Mouse (Mus musculus) lung, adult 2 months (tissue): ENCODE results near the gene Dclre1b. TPM values are rescaled to one million over a fixed set of nuclear protein-coding genes. Genes with fewer than 3 reads are reported as not detected.
"Not testable (repeated sequence)": the region's sequence is repeated elsewhere in the genome, so short reads cannot be mapped to it uniquely, and the experiment has no call there.

ENCODE experiments used
- DNase-seq: peaks from one replicate; pipeline ENCODE4 v3.0.0; 2022
- H3K4me1 ChIP-seq: fragments of 200-500 bp; 2 replicates; pipeline ENCODE4 v1.6.1; 2011; ENCODE audit warnings: low read length; ENCODE audit not compliant: control insufficient read depth, insufficient read depth
- H3K4me3 ChIP-seq: fragments of 200-500 bp; replicated peaks from 2 replicates; pipeline ENCODE3; 2011; ENCODE audit warnings: low read depth, mild to moderate bottlenecking, control low read depth, low read length; ENCODE audit errors: extremely low read depth
- CTCF ChIP-seq: fragments of 200-500 bp; IDR thresholded peaks from 2 replicates; pipeline ENCODE4 v1.5.1; 2011; ENCODE audit warnings: mild to moderate bottlenecking, low read length, control low read depth; ENCODE audit not compliant: insufficient read depth
- POLR2A ChIP-seq: fragments of 200-500 bp; IDR thresholded peaks from 2 replicates; pipeline ENCODE4 v1.6.1; 2011; ENCODE audit warnings: low read depth, mild to moderate bottlenecking, control low read depth, low read length, borderline replicate concordance; ENCODE audit errors: extremely low read depth
- WGBS: fragments of 180-500 bp; shearing (Covaris S2); methylation state at CpG from one replicate; pipeline ENCODE4 v1.1.7; 2018; 5-methylcytosine and 5-hydroxymethylcytosine counted together
- polyA plus RNA-seq: library from polyadenylated mRNA; depleted of rRNA; stranded (reverse); fragments of >200 nt; gene quantifications from 2 replicates; pipeline ENCODE4 v1.2.3, GENCODE M21; 2012

Gene Dclre1b
- polyA plus RNA-seq, 1 experiment: 14.0 TPM

DNA sequence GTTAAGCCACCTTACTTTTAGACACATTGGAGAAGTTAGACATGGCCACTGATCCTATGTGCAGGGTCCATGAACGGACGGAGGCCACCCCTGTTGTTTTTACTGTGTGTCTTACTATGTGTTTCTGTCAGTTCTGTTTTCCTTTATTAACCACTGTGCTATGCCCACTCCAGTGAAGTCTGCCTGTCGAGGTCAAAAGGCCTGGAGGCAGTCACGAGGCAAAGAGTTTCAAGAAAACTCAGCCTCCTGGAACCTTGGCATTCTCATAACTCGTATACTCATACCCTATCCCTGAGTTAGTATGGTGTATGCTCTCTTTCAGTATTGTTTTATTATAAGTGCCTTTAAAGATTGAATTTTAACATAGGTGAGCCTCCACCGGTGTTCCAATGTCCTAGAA is 30.5 kb upstream of the Dclre1b start:
- 91% methylated on average over 6 of the region's 6 CpGs for WGBS
- H3K4me1 ChIP-seq: no peaks in the 10 kb centered on the region
- DNase-seq: no peak
- TF ChIP-seq CTCF (no peak), POLR2A (no peak)
- no peak overlapping the region for H3K4me3 ChIP-seq

DNA sequence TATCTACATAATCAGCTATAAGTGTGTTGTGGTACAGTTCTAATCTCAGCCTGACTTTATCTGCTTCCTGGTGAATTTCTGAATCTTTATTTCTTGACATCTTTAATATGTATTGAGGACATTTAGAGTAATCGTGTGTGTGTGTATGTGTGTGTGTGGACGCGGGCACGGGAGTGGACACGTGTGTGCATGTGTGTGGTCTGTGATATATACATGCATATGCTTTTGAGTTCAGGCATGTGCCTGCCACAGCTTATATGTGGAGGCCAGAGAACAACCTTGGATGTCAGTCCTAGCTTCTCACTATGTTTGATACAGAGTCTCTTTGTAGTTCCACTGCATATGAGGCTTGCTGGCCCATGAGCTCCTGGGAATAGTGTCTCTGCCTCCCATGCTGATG is 27.2 kb upstream of the Dclre1b start:
- TF ChIP-seq CTCF (no peak), POLR2A (no peak)
- 95% methylated on average over 5 of the region's 5 CpGs for WGBS
- Histone ChIP-seq H3K4me1 (no peaks in the 10 kb centered on the region; the same call in 1 of the 2 replicates), H3K4me3 (no peak overlapping the region)
- DNase-seq: no peak

DNA sequence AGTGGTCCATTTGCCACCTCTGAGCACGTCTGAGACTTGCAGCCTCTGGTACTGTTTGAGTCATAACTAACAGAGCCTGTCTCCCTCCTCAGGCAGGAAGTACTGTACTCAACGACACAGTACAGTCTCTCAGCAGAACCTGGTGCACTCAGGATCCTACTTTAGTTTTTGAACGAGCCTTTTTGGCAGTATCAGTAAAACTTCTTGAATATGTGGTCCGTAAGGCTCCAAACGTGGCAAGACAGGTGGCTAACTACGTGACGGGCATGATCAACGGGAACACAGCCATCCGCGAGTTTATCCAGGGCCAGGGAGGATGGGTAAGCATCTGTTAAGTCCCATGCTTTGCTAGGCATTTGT is 26.7 kb upstream of the Dclre1b start:
- 71% methylated on average over 10 of the region's 10 CpGs for WGBS

DNA sequence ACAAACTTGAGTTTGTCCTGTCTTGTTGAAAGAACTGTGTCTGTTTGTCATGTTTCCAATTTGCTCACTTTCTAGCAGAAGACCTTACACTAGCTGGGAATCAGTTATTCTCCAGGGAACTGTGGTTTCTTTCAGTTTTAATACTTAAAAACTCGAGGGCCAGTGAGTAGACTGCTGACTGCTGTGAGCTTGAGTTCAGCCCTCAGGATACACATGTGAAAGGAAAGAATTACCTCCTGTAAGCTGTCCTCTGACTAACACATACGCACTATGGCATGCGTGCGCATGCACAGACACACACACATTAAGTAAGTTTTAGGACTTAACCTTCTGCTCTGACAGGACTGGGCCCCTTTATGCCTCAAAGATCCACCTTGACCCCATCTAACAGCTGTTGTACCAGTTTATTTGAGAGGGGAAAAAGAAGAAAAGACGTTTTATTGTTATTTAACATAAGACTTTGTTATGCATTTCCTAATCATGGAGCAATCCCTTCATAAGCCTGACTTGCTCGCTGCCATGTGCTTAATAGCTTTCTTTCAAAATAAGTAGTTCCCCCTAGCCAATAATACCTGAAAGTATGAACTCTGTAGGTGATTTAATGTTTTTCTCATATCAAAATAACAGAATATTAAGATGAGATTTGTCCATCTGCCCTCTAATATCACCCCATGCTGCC is 26.2 kb upstream of the Dclre1b start:
- TF ChIP-seq POLR2A (no peak), CTCF (no peak)
- H3K4me1 ChIP-seq: no peaks in the 10 kb centered on the region; the same call in 1 of the 2 replicates
- WGBS: 77% methylated on average over 6 of the region's 6 CpGs
- no peak for DNase-seq
- H3K4me3 ChIP-seq: no peak overlapping the region

More for the DNA sequence above, 26.7 kb upstream of the Dclre1b start:
- no peak for DNase-seq
- Histone ChIP-seq H3K4me3 (no peak overlapping the region), H3K4me1 (no peaks in the 10 kb centered on the region; the same call in 1 of the 2 replicates)
- TF ChIP-seq POLR2A (no peak), CTCF (no peak)

DNA sequence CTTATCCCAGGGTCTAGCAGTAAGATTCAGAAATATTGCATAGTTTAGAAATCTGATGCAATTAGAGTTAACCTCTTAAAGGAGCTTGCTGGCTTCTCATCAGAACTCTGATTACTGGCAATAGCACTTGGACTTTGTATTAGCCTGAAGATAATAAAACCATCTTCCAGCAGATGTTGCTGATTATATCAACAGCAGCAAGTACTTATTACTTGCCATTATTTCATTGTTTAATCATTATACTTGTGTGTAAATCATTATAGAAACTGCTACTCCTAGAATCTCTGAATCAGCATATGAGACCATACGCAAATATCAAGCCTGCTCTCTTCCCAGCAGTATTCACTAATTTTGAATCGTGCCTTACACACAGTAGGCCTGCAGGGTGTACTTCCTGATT is 24.8 kb upstream of the Dclre1b start:
- DNase-seq: no peak
- 94% methylated on average over 2 of the region's 2 CpGs for WGBS
- Histone ChIP-seq H3K4me3 (no peak overlapping the region), H3K4me1 (no peaks in the 10 kb centered on the region; the same call in 1 of the 2 replicates)
- TF ChIP-seq CTCF (no peak), POLR2A (no peak)

DNA sequence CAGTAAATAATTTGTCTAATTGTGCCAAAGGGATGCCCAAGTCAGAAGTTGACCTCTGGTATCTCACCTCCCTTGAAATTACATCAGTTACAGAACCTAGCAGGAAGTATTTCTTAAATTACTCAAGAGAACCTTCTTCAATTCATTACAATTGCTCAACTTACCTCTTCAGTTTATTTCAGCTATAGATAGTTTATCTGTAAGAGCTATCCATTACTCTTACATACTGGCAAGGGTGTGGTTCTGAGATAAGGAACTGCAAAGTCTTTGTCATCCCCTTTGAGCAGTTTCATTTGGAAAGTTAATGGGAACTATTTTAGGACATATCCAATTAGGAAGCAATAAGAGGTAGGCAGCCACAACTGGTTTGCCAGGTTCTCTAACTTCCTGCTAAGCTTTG is 23.2 kb upstream of the Dclre1b start, which contains the start of gene Bcl2l15:
TSS of gene Bcl2l15 (plus strand) at position 176 of the 400 bp plus-strand sequence.
- TF ChIP-seq POLR2A (no peak), CTCF (no peak)
- no peak for DNase-seq
- Histone ChIP-seq H3K4me1 (no peaks in the 10 kb centered on the region; the same call in 1 of the 2 replicates), H3K4me3 (no peak within 1 kb of the TSS)

DNA sequence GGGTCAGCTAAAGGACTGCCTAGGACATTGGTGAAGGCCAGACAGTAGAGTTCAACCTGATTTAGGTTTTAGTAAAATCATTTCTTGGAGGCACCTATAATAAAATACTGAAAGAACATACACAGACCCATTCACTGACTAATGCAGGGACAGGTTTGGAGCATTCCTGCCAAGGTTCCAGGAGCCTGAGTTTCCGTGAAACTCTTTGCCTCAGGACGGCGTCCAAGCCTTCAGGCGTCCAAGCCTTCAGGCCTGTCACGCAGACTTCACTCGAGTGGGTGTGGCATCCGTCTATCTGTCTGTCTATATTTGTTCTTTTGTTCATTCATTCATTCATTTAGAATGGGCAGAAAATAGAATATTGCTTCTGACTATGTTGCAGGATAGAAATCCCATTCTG is 21.9 kb upstream of the Dclre1b start:
- 69% methylated on average over 7 of the region's 7 CpGs for WGBS
- Histone ChIP-seq H3K4me3 (no peak overlapping the region), H3K4me1 (no peaks in the 10 kb centered on the region; the same call in 1 of the 2 replicates)
- no peak for DNase-seq
- no peak for TF ChIP-seq CTCF
- no peak for TF ChIP-seq POLR2A

DNA sequence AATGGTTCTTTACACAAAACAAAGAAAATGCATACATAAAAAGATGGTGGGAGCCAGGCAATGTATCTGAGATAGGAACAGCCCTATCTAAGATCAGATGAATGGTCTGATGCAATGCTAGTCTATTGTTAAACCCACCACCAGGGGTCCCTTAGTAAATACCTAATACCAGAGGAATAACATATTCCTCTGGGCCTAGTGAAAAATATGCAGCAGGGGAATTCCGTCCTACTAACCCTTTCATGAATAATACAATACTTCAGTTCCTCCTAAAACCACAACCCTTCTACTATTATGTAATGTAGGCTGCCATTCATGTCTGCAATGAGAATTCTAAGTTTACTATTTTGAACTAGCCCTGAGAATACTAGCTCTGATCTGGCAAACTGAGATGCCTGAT is 21.4 kb upstream of the Dclre1b start:
- WGBS: 63% methylated on average over 1 of the region's 1 CpGs
- not testable (repeated sequence) for H3K4me3 ChIP-seq, DNase-seq, H3K4me1 ChIP-seq

DNA sequence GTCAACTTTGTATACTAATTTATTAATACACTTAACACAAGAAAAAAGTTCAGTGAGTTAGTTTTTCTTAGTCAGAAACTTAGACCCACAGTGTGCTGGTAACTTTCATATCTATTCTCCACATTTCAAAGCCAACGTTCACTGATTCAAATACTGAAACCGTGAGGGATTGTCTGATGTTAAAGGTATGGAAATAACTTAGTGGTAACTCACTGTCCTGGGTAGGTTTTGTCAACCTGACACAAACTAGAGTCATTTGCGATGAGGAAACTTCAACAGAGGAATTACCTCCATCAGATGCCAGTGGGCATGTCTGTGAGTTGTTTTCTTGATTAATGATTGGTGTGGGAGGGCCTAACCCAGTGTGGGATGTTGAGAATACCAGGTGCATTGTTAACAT is 19.8 kb upstream of the Dclre1b start:
- TF ChIP-seq CTCF: no peak
- TF ChIP-seq POLR2A: no peak
- Histone ChIP-seq H3K4me3 (no peak overlapping the region), H3K4me1 (no peaks in the 10 kb centered on the region; the same call in 1 of the 2 replicates)
- WGBS: 83% methylated on average over 3 of the region's 3 CpGs
- DNase-seq: no peak

DNA sequence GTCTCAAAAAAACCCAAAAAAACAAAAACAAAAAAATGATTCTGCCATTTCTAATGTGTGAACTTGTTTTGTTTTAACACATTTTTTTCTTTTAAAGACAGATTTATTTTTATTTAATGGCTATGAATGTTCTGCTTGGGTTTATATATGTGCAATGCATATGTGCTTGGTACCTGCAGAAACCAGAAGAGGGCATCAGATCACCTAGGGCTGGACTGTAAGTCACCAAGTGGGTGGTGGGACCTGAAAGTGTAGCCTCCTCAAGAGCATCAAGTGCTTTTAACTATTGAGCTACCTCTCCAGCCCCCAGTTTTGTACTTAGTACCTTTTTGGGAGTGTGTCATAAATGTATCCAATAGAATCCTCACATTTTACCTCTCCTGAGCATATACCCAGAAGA is 18.3 kb upstream of the Dclre1b start:
- H3K4me1 ChIP-seq: no peaks in the 10 kb centered on the region; the same call in 1 of the 2 replicates
- H3K4me3 ChIP-seq: no peak overlapping the region
- no peak for TF ChIP-seq CTCF
- no peak for TF ChIP-seq POLR2A
- no peak for DNase-seq

DNA sequence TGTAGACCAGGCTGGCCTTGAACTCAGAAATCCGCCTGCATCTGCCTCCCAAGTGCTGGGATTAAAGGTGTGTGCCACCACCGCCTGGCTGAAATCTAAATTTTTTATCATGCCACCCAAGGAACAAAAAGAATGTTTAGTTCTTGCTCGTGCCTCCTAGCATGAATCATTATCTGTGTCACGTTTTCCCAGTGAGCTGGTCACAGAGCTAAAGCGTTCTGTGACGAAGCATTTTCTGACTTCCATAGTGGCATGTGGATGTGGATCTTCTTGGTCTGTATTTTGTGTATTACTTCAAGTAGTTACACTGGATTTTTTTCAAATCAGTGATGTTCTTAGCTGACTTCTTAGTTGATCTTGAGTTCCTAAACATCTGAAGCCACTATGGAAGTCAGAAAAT is 1.7 kb upstream of the Dclre1b start:
- WGBS: 90% methylated on average over 6 of the region's 6 CpGs
- TF ChIP-seq POLR2A (no peak), CTCF (no peak)
- no peak overlapping the region for H3K4me3 ChIP-seq
- no peaks in the 10 kb centered on the region; the same call in 1 of the 2 replicates for H3K4me1 ChIP-seq
- no peak for DNase-seq
